Mouse (Mus musculus) limb, embryonic 14.5 days (tissue): ENCODE measurements around the gene Atg9b. TPM values are rescaled to one million over a fixed set of nuclear protein-coding genes. Genes with fewer than 3 reads are reported as not detected.

Experiments
- ATAC-seq: fragments of 200-750 bp; cut with Nextera tagmentation; 2 replicates; pipeline ENCODE4 v1.8.0; 2017; ENCODE audit warnings: low read depth, moderate number of reproducible peaks, moderate TSS enrichment; ENCODE audit not compliant: low FRiP score
- DNase-seq: peaks from one replicate; pipeline ENCODE4 v3.0.0-alpha.2; 2015; ENCODE audit warnings: low spot score
- H3K27ac ChIP-seq: fragments of 300-500 bp; sonication (generic); replicated peaks from 2 replicates; pipeline ENCODE4 v1.5.1; 2014; ENCODE audit warnings: low read depth, mild to moderate bottlenecking, low read length, moderate library complexity, mixed read lengths
- H3K27me3 ChIP-seq: fragments of 300-500 bp; sonication (generic); 2 replicates; pipeline ENCODE4 v1.6.1; 2014; ENCODE audit warnings: low read length, mixed read lengths; ENCODE audit not compliant: control insufficient read depth, insufficient read depth
- H3K36me3 ChIP-seq: fragments of 300-500 bp; sonication (generic); 2 replicates; pipeline ENCODE4 v1.6.1; 2014; ENCODE audit warnings: mild to moderate bottlenecking, low read length, moderate library complexity, mixed read lengths; ENCODE audit not compliant: control insufficient read depth, insufficient read depth
- H3K4me1 ChIP-seq: fragments of 300-500 bp; sonication (generic); 2 replicates; pipeline ENCODE4 v1.6.1; 2014; ENCODE audit warnings: antibody characterized with exemption, low read length, mixed read lengths; ENCODE audit not compliant: control insufficient read depth, insufficient read depth
- H3K4me2 ChIP-seq: fragments of 300-500 bp; sonication (generic); replicated peaks from 2 replicates; pipeline ENCODE4 v1.6.1; 2014; ENCODE audit warnings: low read depth, mild to moderate bottlenecking, low read length, moderate library complexity; ENCODE audit not compliant: severe bottlenecking
- H3K4me3 ChIP-seq: fragments of 300-500 bp; sonication (generic); replicated peaks from 2 replicates; pipeline ENCODE4 v1.5.1; 2014; ENCODE audit warnings: low read length
- H3K9ac ChIP-seq: fragments of 300-500 bp; sonication (generic); 2 replicates; pipeline ENCODE4 v1.6.1; 2014; ENCODE audit warnings: mild to moderate bottlenecking, low read depth, low read length, moderate library complexity; ENCODE audit not compliant: severe bottlenecking
- H3K9me3 ChIP-seq: fragments of 300-500 bp; sonication (generic); 2 replicates; pipeline ENCODE4 v1.6.1; 2016; ENCODE audit warnings: low read length; ENCODE audit not compliant: control insufficient read depth
- POLR2A ChIP-seq: fragments of 200-500 bp; IDR thresholded peaks from 2 replicates; pipeline ENCODE4 v1.8.0; 2012; ENCODE audit warnings: inconsistent platforms, mild to moderate bottlenecking, moderate library complexity, borderline replicate concordance; ENCODE audit not compliant: insufficient read depth, insufficient read length; ENCODE audit errors: extremely low read depth
- WGBS: fragments of 180-500 bp; shearing (Covaris S2); extraction: QIAGEN DNeasy Blood & Tissue Kit; methylation state at CpG from one replicate; pipeline ENCODE4 v1.1.7; 2014; 5-methylcytosine and 5-hydroxymethylcytosine counted together
- polyA plus RNA-seq, 2 experiments: library from polyadenylated mRNA; depleted of rRNA in 1 of 2; stranded (reverse) in 1 of 2; unstranded in 1 of 2; fragments of >200 nt; fragmentation: Nextera tagmentation in 1 of 2; extraction: Ambion mirVana in 1 of 2; gene quantifications; 2 replicates each; pipeline versions ENCODE4 v1.2.1 to v1.2.3; 2012 to 2014

Atg9b gene
- polyA plus RNA-seq, 2 experiments: 1.3 to 1.7 TPM

DNA sequence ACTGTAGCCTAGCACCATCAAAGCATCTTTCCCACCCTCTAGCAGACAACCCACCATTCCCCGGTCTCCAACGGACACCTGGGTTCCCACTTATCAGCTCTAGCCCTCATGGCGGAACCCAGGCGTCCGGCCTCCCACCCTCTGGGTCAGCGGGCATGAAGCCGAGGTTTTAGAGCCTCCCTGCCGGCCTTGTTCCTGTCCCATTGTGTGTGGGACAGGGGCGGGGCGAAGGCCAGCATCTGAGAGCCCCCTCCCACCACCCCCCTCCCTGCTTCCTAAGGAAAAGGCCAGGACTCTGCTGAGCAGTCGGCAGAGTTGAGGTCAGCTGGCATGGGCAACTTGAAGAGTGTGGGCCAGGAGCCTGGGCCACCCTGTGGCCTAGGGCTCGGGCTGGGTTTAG, 27.4 kb downstream of the Atg9b start, which contains the start of gene Nos3:
Gene Nos3 (plus strand): TSS at position 303 of the 400 bp plus-strand sequence.
- no peak for DNase-seq
- H3K4me1 ChIP-seq: no peaks in the 10 kb centered on the region
- no peaks in the 10 kb centered on the region for H3K27me3 ChIP-seq
- no peak for ATAC-seq
- no peak within 1 kb of the TSS for H3K27ac ChIP-seq
- WGBS: 59% methylated on average over 12 of the region's 12 CpGs
- H3K36me3 ChIP-seq: no peaks in the 10 kb centered on the region
- H3K4me2 ChIP-seq: no peak within 1 kb of the TSS; the same call in 1 of the 2 replicates
- no peak within 1 kb of the TSS for H3K4me3 ChIP-seq
- no peak within 1 kb of the TSS for H3K9ac ChIP-seq
- no peaks in the 10 kb centered on the region for H3K9me3 ChIP-seq
- no peak for TF ChIP-seq POLR2A

DNA sequence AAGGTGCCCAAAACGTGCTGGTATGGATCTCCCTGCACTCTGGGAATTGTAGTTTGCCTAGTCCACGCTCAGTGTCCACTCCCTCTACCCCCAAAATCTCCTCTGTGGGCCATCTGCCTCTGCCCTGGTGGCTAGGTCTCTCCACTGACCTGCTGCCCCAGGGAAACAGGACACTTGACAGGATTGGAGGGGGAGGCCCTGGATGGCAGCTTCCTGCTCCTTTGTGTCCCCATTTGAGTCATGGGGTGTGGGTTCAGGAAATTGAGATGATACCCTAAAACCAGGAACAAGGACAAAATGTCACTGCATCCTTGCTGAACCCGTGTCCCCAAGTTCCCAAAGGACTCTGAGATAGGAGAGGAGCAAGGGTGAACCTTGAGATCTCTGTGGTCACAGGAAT, 27.9 kb downstream of the Atg9b start:
- H3K36me3 ChIP-seq: no peaks in the 10 kb centered on the region
- no peaks in the 10 kb centered on the region for H3K27me3 ChIP-seq
- no peak overlapping the region for H3K27ac ChIP-seq
- TF ChIP-seq POLR2A: no peak
- WGBS: 59% methylated on average over 3 of the region's 3 CpGs
- DNase-seq (no peak), ATAC-seq (no peak)
- H3K4me3 ChIP-seq: no peak overlapping the region
- no peak overlapping the region for H3K4me2 ChIP-seq
- H3K9ac ChIP-seq: no peak overlapping the region
- H3K9me3 ChIP-seq: no peaks in the 10 kb centered on the region
- no peaks in the 10 kb centered on the region for H3K4me1 ChIP-seq

DNA sequence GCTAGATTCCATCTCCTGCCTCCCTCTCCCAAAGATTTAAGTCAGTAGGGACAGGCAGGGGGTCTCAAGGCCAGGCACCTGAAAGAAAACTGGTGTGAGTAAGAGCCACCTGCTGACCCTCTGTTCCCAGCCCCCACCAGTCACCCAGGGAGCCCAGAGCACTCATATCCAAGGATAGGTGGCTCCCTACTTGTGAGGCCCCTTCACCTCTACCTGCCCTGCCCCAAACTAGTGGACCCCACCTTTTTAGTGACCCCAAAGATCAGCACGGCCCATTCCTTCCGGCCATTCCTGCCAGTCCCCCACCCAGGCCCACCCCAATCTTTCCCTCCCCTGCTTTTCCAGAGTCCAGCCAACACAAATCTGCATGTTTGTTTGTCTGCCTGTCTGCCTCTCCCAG, 28.5 kb downstream of the Atg9b start:
- no peaks in the 10 kb centered on the region for H3K9me3 ChIP-seq
- H3K27ac ChIP-seq: no peak overlapping the region
- H3K4me2 ChIP-seq: no peak overlapping the region
- ATAC-seq: no peak
- H3K4me1 ChIP-seq: no peaks in the 10 kb centered on the region
- 78% methylated on average over 2 of the region's 2 CpGs for WGBS
- H3K4me3 ChIP-seq: no peak overlapping the region
- H3K27me3 ChIP-seq: no peaks in the 10 kb centered on the region
- DNase-seq: no peak
- H3K36me3 ChIP-seq: no peaks in the 10 kb centered on the region
- no peak for TF ChIP-seq POLR2A
- H3K9ac ChIP-seq: no peak overlapping the region

DNA sequence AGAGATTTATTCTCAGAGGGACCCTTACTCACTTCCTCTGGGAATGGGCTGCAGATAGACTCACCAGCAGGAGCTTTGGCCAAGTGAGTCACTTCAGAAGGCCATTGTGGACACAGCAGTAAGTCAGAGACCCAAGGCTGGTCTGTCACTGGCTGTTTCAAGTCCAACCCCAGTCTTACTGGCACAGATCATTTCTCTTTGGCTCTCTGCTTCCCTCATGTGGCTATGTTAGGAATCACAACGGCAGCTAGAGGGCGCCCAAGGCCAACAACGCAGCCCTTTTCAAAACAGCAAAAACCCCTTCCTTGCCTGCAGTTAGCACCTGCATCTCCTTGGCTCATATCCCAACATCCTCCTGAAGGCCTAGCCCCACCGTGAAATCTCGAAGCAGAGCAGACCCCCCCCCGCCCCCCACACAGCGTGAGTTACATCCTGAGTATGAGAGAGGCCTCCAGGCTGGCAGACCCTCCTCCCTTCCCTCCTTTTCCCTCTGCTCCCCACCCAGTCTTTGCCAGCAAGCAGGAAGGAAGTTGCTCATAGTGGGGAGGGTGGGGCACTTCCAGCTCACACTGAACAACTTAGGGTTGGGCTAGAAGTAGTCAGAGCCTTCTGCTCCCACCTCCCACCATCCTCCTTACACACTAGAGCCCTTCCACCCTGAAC, 31.0 kb downstream of the Atg9b start:
- Histone ChIP-seq H3K4me3 (no peak overlapping the region), H3K27ac (no peak overlapping the region), H3K4me2 (no peak overlapping the region), H3K27me3 (no peaks in the 10 kb centered on the region), H3K4me1 (no peaks in the 10 kb centered on the region), H3K9me3 (no peaks in the 10 kb centered on the region), H3K9ac (no peak overlapping the region), H3K36me3 (no peaks in the 10 kb centered on the region)
- no peak for TF ChIP-seq POLR2A
- WGBS: 1% methylated on average over 7 of the region's 7 CpGs
- DNase-seq: peak; percentile 69
- peak; percentile 50; the same call in 1 of the 2 replicates for ATAC-seq

DNA sequence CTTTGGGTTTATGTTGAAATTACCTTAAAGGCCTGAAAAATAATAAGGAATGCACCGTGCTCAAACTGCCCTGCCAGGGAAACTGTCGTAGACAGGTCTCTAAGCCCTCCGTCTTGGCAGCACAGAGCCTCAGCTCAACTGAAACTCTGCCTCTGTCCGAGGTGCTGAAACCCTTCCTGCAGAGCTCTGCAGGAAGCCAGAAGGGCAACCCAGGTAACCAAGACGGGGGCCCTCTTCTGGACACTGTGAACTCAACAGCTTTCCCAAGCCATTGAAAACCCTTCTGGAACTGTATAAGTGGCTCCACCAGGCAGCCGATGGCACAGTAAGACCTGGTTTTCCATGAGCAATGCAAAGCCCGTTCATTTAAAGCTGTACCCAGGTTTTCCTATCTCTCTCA, 34.5 kb downstream of the Atg9b start:
- TF ChIP-seq POLR2A: no peak
- H3K4me1 ChIP-seq: peaks cover 5% of the 10 kb centered on the region
- no peak overlapping the region for H3K9ac ChIP-seq
- H3K27me3 ChIP-seq: no peaks in the 10 kb centered on the region; the same call in 1 of the 2 replicates
- H3K4me2 ChIP-seq: no peak overlapping the region
- no peak overlapping the region for H3K27ac ChIP-seq
- H3K36me3 ChIP-seq: no peaks in the 10 kb centered on the region
- no peaks in the 10 kb centered on the region for H3K9me3 ChIP-seq
- ATAC-seq (peak; percentile 53; the same call in 1 of the 2 replicates), DNase-seq (peak; percentile 97)
- H3K4me3 ChIP-seq: no peak overlapping the region
- 11% methylated on average over 7 of the region's 7 CpGs for WGBS

DNA sequence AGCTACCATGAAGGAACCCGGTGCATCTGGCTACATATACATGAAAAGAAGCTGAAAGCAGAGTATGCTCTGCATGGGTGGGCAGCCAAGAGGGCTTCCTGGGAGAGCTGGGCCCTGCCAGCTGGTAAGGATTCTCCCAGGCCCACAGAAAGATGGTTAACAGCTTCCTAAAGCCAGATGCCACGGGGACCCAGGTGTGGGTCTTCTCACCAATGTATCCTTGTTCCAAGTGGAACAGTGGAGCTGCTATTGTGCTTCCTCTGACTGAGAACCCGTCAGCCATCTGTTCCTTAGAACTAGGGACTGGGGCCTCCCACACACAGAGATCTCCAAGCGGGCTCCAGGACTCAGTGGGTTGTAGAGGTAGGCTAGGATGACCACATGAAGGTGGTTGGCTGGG, 35.2 kb downstream of the Atg9b start:
- H3K36me3 ChIP-seq: no peaks in the 10 kb centered on the region

More for the DNA sequence above, 35.2 kb downstream of the Atg9b start:
- Histone ChIP-seq H3K27ac (no peak overlapping the region), H3K27me3 (no peaks in the 10 kb centered on the region; the same call in 1 of the 2 replicates), H3K9ac (no peak overlapping the region), H3K4me1 (peaks cover 12% of the 10 kb centered on the region), H3K4me3 (no peak overlapping the region), H3K9me3 (no peaks in the 10 kb centered on the region), H3K4me2 (no peak overlapping the region)
- DNase-seq: no peak
- ATAC-seq: no peak
- 57% methylated on average over 4 of the region's 4 CpGs for WGBS
- no peak for TF ChIP-seq POLR2A
